Comparison of ENCODE assay signal across 19 mouse cellular contexts in genomic region chr5:136355583-136356126, GRCm38 (mm10).
DNase-seq lines count a peak whose midpoint lies in the region; ATAC-seq and TF ChIP-seq lines count a peak whose summit lies in the region.
"Had no signal": no experiment of that assay in that cellular context is flagged by ENCODE, and none has a peak within 500 bp of the region (broad histone marks: within the 10 kb centered on the region; RNA-seq: fewer than 3 reads in every experiment).

No protein-coding gene starts in this region.

- peaks cover 5% of the 10 kb centered on the region for H3K4me1 ChIP-seq in heart, adult 2 months (ENCODE audit: control insufficient read depth, insufficient read depth, low read length)
- H3K4me1 ChIP-seq in hindbrain, embryonic 13.5 days (replicated peaks), result peaks cover 59% of the 10 kb centered on the region
- H3K4me1 ChIP-seq in hindbrain, embryonic 14.5 days (replicated peaks; ENCODE audit: control insufficient read depth, insufficient read depth, low read length), result peaks cover 31% of the 10 kb centered on the region
- H3K4me1 ChIP-seq in bone marrow macrophage, adult 2 months (ENCODE audit: control insufficient read depth, insufficient read depth, low read length), result peaks cover 18% of the 10 kb centered on the region
- H3K4me1 ChIP-seq: intestine, embryonic 15.5 days; liver, embryonic 12.5 days had no signal

- no peak for ATAC-seq in hindbrain, embryonic 13.5 days (ENCODE audit: low FRiP score)
- no peak for ATAC-seq in hindbrain, embryonic 14.5 days (ENCODE audit: low FRiP score)
- ATAC-seq: intestine, embryonic 15.5 days; liver, embryonic 12.5 days had no signal

- no peak for TF ChIP-seq EP300 in heart, adult 2 months (IDR thresholded peaks at IDR 0.05; ENCODE audit: insufficient read depth, low read depth, low read length)

- TF ChIP-seq POLR2A in heart, adult 2 months (IDR thresholded peaks at IDR 0.05; ENCODE audit: insufficient read depth, low read depth, low read length), result no peak
- no peak for TF ChIP-seq POLR2A in bone marrow macrophage, adult 2 months (IDR thresholded peaks at IDR 0.05; ENCODE audit: borderline replicate concordance, low read depth, low read length)

- H3K27ac ChIP-seq in heart, adult 2 months, result no peak overlapping the region
- 0 out of 2 replicates have a peak overlapping the region, but pooled peaks have one; percentile 1 for H3K27ac ChIP-seq in hindbrain, embryonic 13.5 days
- no peak overlapping the region for H3K27ac ChIP-seq in hindbrain, embryonic 14.5 days
- peak overlapping the region; percentile 14; the same call in 1 of the 2 replicates for H3K27ac ChIP-seq in bone marrow macrophage, adult 2 months (ENCODE audit: insufficient read depth, low read depth, low read length)
- H3K27ac ChIP-seq: embryonic facial prominence, embryonic 15.5 days; intestine, embryonic 15.5 days; liver, embryonic 12.5 days; stomach, postnatal 0 days had no signal

- no peak overlapping the region for H3K4me3 ChIP-seq in heart, adult 2 months
- H3K4me3 ChIP-seq in hindbrain, embryonic 13.5 days, result no peak overlapping the region
- H3K4me3 ChIP-seq in hindbrain, embryonic 14.5 days (replicated peaks; ENCODE audit: low read length), result no peak overlapping the region
- no peak overlapping the region for H3K4me3 ChIP-seq in bone marrow macrophage, adult 2 months (ENCODE audit: insufficient read depth, low read length)
- H3K4me3 ChIP-seq: embryonic facial prominence, embryonic 15.5 days; intestine, embryonic 15.5 days; liver, embryonic 12.5 days had no signal

- peaks cover 4% of the 10 kb centered on the region for H3K36me3 ChIP-seq in heart, adult 2 months (ENCODE audit: control insufficient read depth, insufficient read depth, low read length)
- peaks cover 8% of the 10 kb centered on the region for H3K36me3 ChIP-seq in hindbrain, embryonic 13.5 days
- H3K36me3 ChIP-seq in hindbrain, embryonic 14.5 days (replicated peaks; ENCODE audit: control insufficient read depth, insufficient read depth), result peaks cover 19% of the 10 kb centered on the region

- intact Hi-C loops in heart, adult 2 months (cut with DNase I), result no loop called here

- DNase-seq in heart, adult 11 months, result peak; percentile 89
- DNase-seq in heart, adult 2 months, result no peak
- no peak for DNase-seq in hindbrain, embryonic 14.5 days (ENCODE audit: low spot score)
- DNase-seq in heart, postnatal 4 days, result peak; percentile 14
- no peak for DNase-seq in embryo, embryonic 11 days
- DNase-seq: cerebellum, postnatal 10 days; gastrocnemius, postnatal 25 days; layer of hippocampus, adult 9-11 months; lung, adult 2 months; lung, postnatal 4 days; right cerebral cortex, adult 18-20 months had no signal

- no peak for TF ChIP-seq CTCF in heart, adult 2 months (IDR thresholded peaks at IDR 0.05)
- TF ChIP-seq CTCF in bone marrow macrophage, adult 2 months (IDR thresholded peaks at IDR 0.05; ENCODE audit: low read depth, low read length), result no peak

- H3K27me3 ChIP-seq in heart, adult 2 months (ENCODE audit: control insufficient read depth, insufficient read depth, low read length), result no peaks in the 10 kb centered on the region
- H3K27me3 ChIP-seq in hindbrain, embryonic 13.5 days, result no peaks in the 10 kb centered on the region
- no peaks in the 10 kb centered on the region for H3K27me3 ChIP-seq in hindbrain, embryonic 14.5 days (ENCODE audit: control insufficient read depth, insufficient read depth, low read length)
- H3K27me3 ChIP-seq: CH12.LX; embryonic facial prominence, embryonic 15.5 days; intestine, embryonic 15.5 days; liver, embryonic 12.5 days had no signal

- 65% methylated on average over 3 of the region's 3 CpGs for WGBS in heart, adult 2 months
- WGBS in hindbrain, embryonic 13.5 days, result 91% methylated on average over 3 of the region's 3 CpGs
- 93% methylated on average over 3 of the region's 3 CpGs for WGBS in hindbrain, embryonic 14.5 days

- H3K9me3 ChIP-seq in hindbrain, embryonic 13.5 days, result no peaks in the 10 kb centered on the region
- H3K9me3 ChIP-seq in hindbrain, embryonic 14.5 days (ENCODE audit: control insufficient read depth, low read length), result no peaks in the 10 kb centered on the region
- H3K9me3 ChIP-seq: embryonic facial prominence, embryonic 15.5 days; intestine, embryonic 15.5 days; liver, embryonic 12.5 days had no signal

- H3K9ac ChIP-seq in heart, adult 2 months (ENCODE audit: low read depth, low read length), result no peak overlapping the region
- no peak overlapping the region for H3K9ac ChIP-seq in hindbrain, embryonic 13.5 days
- H3K9ac ChIP-seq in hindbrain, embryonic 14.5 days, result no peak overlapping the region
- H3K9ac ChIP-seq: embryonic facial prominence, embryonic 15.5 days; intestine, embryonic 15.5 days; liver, embryonic 12.5 days had no signal

- H3K79me2 ChIP-seq in heart, adult 2 months (replicated peaks; ENCODE audit: control insufficient read depth, insufficient read depth, low read length), result no peaks in the 10 kb centered on the region

- no peak overlapping the region for H3K4me2 ChIP-seq in hindbrain, embryonic 13.5 days
- no peak overlapping the region for H3K4me2 ChIP-seq in hindbrain, embryonic 14.5 days (replicated peaks)
- H3K4me2 ChIP-seq: embryonic facial prominence, embryonic 15.5 days; intestine, embryonic 15.5 days; liver, embryonic 12.5 days; midbrain, embryonic 11.5 days had no signal

Comparison
In these comparisons a context has a peak if more than half of its experiments do, and no peak if none do; other contexts are left out.
1. DNase-seq: peak in heart, adult 11 months (single experiment) and heart, postnatal 4 days (single experiment); none in heart, adult 2 months (0 of 2), hindbrain, embryonic 14.5 days (single experiment) and embryo, embryonic 11 days (single experiment).
2. H3K27ac ChIP-seq: peak in hindbrain, embryonic 13.5 days (single experiment) and bone marrow macrophage, adult 2 months (single experiment); none in heart, adult 2 months (single experiment) and hindbrain, embryonic 14.5 days (single experiment).